Mouse (Mus musculus) MEL (cell line): ENCODE measurements around the gene Itga2b. TPM values are rescaled to one million over a fixed set of nuclear protein-coding genes. Genes with fewer than 3 reads are reported as not detected.

Source experiments
- DNase-seq: peaks from one replicate; pipeline ENCODE4 v3.0.0; 2011; ENCODE audit warnings: low read depth, low spot score
- H3K27ac ChIP-seq: 2 replicates; pipeline ENCODE4 v1.5.1; 2012; ENCODE audit warnings: low read depth, mild to moderate bottlenecking, control low read depth, low read length, moderate library complexity; ENCODE audit not compliant: control insufficient read depth
- H3K27me3 ChIP-seq, 2 experiments: fragments of 150-350 bp in 1 of 2; sonication (generic) in 1 of 2; 2 replicates each; pipeline ENCODE4 v1.6.1; 2012; ENCODE audit warnings: low read length in 2 of 2, mild to moderate bottlenecking in 2 of 2, improper control_type of control experiment in 1 of 2, moderate library complexity in 1 of 2; ENCODE audit not compliant: insufficient read depth in 2 of 2, control insufficient read depth in 1 of 2
- H3K36me3 ChIP-seq, 2 experiments: 2 replicates each; pipeline ENCODE4 v1.6.1; 2012 to 2014; ENCODE audit warnings: low read length in 2 of 2, improper control_type of control experiment in 1 of 2, inconsistent platforms in 1 of 2, mild to moderate bottlenecking in 1 of 2; ENCODE audit not compliant: insufficient read depth in 2 of 2, control insufficient read depth in 1 of 2
- H3K4me1 ChIP-seq, 2 experiments: fragments of 150-350 bp in 1 of 2; sonication (generic) in 1 of 2; 2 replicates each; pipeline ENCODE4 v1.6.1; 2012; ENCODE audit warnings: low read length in 2 of 2, improper control_type of control experiment in 1 of 2, mild to moderate bottlenecking in 1 of 2; ENCODE audit not compliant: insufficient read depth in 2 of 2, control insufficient read depth in 1 of 2
- H3K4me3 ChIP-seq, 2 experiments: fragments of 150-350 bp in 1 of 2; sonication (generic) in 1 of 2; 2 replicates each; pipeline ENCODE4 v1.5.1; 2012; ENCODE audit warnings: low read depth in 2 of 2, low read length in 2 of 2, mild to moderate bottlenecking in 2 of 2, moderate library complexity in 2 of 2, control low read depth in 1 of 2, improper control_type of control experiment in 1 of 2; ENCODE audit not compliant: control insufficient read depth in 1 of 2, insufficient read depth in 1 of 2
- H3K79me2 ChIP-seq: 2 replicates; pipeline ENCODE4 v1.6.1; 2012; ENCODE audit warnings: mild to moderate bottlenecking, low read length, moderate library complexity; ENCODE audit not compliant: control insufficient read depth, poor library complexity, insufficient read depth
- H3K9ac ChIP-seq: 2 replicates; pipeline ENCODE4 v1.6.1; 2012; ENCODE audit warnings: low read depth, mild to moderate bottlenecking, control low read depth, low read length, moderate library complexity; ENCODE audit not compliant: control insufficient read depth, poor library complexity, severe bottlenecking
- H3K9me3 ChIP-seq: fragments of 150-350 bp; sonication (generic); replicated peaks from 2 replicates; pipeline ENCODE4 v1.6.1; 2012; ENCODE audit warnings: mild to moderate bottlenecking, low read length, improper control_type of control experiment, moderate library complexity; ENCODE audit not compliant: insufficient read depth
- BHLHE40 ChIP-seq: IDR thresholded peaks from 2 replicates; pipeline ENCODE4 v1.6.1; 2012; ENCODE audit warnings: low read depth, mild to moderate bottlenecking, inconsistent platforms, low read length, improper control_type of control experiment, borderline replicate concordance
- CHD1 ChIP-seq: IDR thresholded peaks from 2 replicates; pipeline ENCODE4 v1.6.1; 2012; ENCODE audit warnings: low read depth, mild to moderate bottlenecking, inconsistent platforms, low read length, improper control_type of control experiment
- CTCF ChIP-seq, 3 experiments: IDR thresholded peaks in 2 of 3; conservative IDR thresholded peaks in 1 of 3; 2 replicates each; pipeline ENCODE4 v1.5.1; 2011 to 2012; ENCODE audit warnings: low read length in 3 of 3, low read depth in 2 of 3, mild to moderate bottlenecking in 2 of 3, improper control_type of control experiment in 1 of 3, inconsistent platforms in 1 of 3, mixed read lengths in 1 of 3, moderate library complexity in 1 of 3; ENCODE audit not compliant: control insufficient read depth in 1 of 3, insufficient read depth in 1 of 3, poor library complexity in 1 of 3, severe bottlenecking in 1 of 3
- E2F4 ChIP-seq: IDR thresholded peaks from 2 replicates; pipeline ENCODE4 v1.6.1; 2011; ENCODE audit warnings: low read depth, low read length, improper control_type of control experiment, borderline replicate concordance
- ELF1 ChIP-seq: IDR thresholded peaks from 2 replicates; pipeline ENCODE4 v1.6.1; 2014; ENCODE audit warnings: low read depth, mild to moderate bottlenecking, inconsistent platforms, low read length, improper control_type of control experiment, moderate library complexity
- GATA1 ChIP-seq: IDR thresholded peaks from 2 replicates; pipeline ENCODE4 v1.6.1; 2011; ENCODE audit warnings: low read depth, low read length, improper control_type of control experiment
- HCFC1 ChIP-seq: IDR thresholded peaks from 2 replicates; pipeline ENCODE4 v1.6.1; 2012; ENCODE audit warnings: low read depth, mild to moderate bottlenecking, inconsistent platforms, low read length, improper control_type of control experiment, moderate library complexity
- MAFK ChIP-seq: IDR thresholded peaks from 2 replicates; pipeline ENCODE4 v1.6.1; 2011; ENCODE audit warnings: low read depth, mild to moderate bottlenecking, low read length, improper control_type of control experiment, borderline replicate concordance
- MAX ChIP-seq: IDR thresholded peaks from 2 replicates; pipeline ENCODE4 v1.6.1; 2011; ENCODE audit warnings: low read length, improper control_type of control experiment
- MYC ChIP-seq: IDR thresholded peaks from 2 replicates; pipeline ENCODE4 v1.6.1; 2011; ENCODE audit warnings: low read depth, mild to moderate bottlenecking, low read length, improper control_type of control experiment, moderate library complexity
- POLR2AphosphoS2 ChIP-seq: IDR thresholded peaks from 2 replicates; pipeline ENCODE4 v1.6.1; 2011; ENCODE audit warnings: low read length, improper control_type of control experiment
- POLR2AphosphoS5 ChIP-seq: IDR thresholded peaks from 2 replicates; pipeline ENCODE4 v1.6.1; 2012; ENCODE audit warnings: low read depth, borderline replicate concordance, mild to moderate bottlenecking, inconsistent platforms, low read length, moderate library complexity, mixed read lengths
- SIN3A ChIP-seq: IDR thresholded peaks from 2 replicates; pipeline ENCODE4 v1.6.1; 2012; ENCODE audit warnings: low read length, improper control_type of control experiment, inconsistent platforms
- SMC3 ChIP-seq: IDR thresholded peaks from 2 replicates; pipeline ENCODE4 v1.6.1; 2011; ENCODE audit warnings: low read depth, low read length, improper control_type of control experiment
- TAL1 ChIP-seq: IDR thresholded peaks from 2 replicates; pipeline ENCODE4 v1.6.1; 2012; ENCODE audit warnings: mild to moderate bottlenecking, inconsistent platforms, low read length, moderate library complexity, mixed read lengths
- UBTF ChIP-seq: IDR thresholded peaks from 2 replicates; pipeline ENCODE4 v1.6.1; 2012; ENCODE audit warnings: low read depth, mild to moderate bottlenecking, inconsistent platforms, low read length, improper control_type of control experiment, moderate library complexity, borderline replicate concordance; ENCODE audit not compliant: insufficient read depth
- USF1 ChIP-seq: IDR thresholded peaks from 2 replicates; pipeline ENCODE4 v1.6.1; 2014; ENCODE audit warnings: low read depth, mild to moderate bottlenecking, inconsistent platforms, low read length, improper control_type of control experiment, moderate library complexity
- ZC3H11A ChIP-seq: IDR thresholded peaks from 2 replicates; pipeline ENCODE4 v1.6.1; 2012; ENCODE audit warnings: low read depth, mild to moderate bottlenecking, inconsistent platforms, low read length, improper control_type of control experiment
- ZKSCAN1 ChIP-seq: IDR thresholded peaks from 2 replicates; pipeline ENCODE4 v1.6.1; 2012; ENCODE audit warnings: low read depth, mild to moderate bottlenecking, inconsistent platforms, low read length, improper control_type of control experiment, moderate library complexity
- ZMIZ1 ChIP-seq: IDR thresholded peaks from 2 replicates; pipeline ENCODE4 v1.6.1; 2012; ENCODE audit warnings: low read depth, mild to moderate bottlenecking, inconsistent platforms, low read length, improper control_type of control experiment, moderate library complexity
- ZNF384 ChIP-seq: IDR thresholded peaks from 2 replicates; pipeline ENCODE4 v1.6.1; 2012; ENCODE audit warnings: low read depth, mild to moderate bottlenecking, inconsistent platforms, low read length, improper control_type of control experiment
- polyA plus RNA-seq, 2 experiments: library from polyadenylated mRNA; stranded (reverse) in 1 of 2; unstranded in 1 of 2; fragments of >175 nt in 1 of 2; fragments of >200 nt in 1 of 2; gene quantifications; 2 replicates each; pipeline versions ENCODE4 v1.2.1 to v1.2.4; 2012; ENCODE audit warnings: low replicate concordance in 2 of 2, low read depth in 1 of 2; ENCODE audit not compliant: insufficient read length in 2 of 2, insufficient read depth in 1 of 2, missing spikeins in 1 of 2
- total RNA-seq: library from RNA; depleted of rRNA; stranded (reverse); fragments of 300-350 nt; gene quantifications from 2 replicates; pipeline ENCODE4 v1.2.3, GENCODE M21; 2012

Gene Itga2b
- total and polyA plus RNA-seq, 3 experiments, result 10.7 to 55.7 TPM; not detected in 1

- no peaks in the 10 kb centered on the region for H3K79me2 ChIP-seq
- H3K4me3 ChIP-seq, result no peak overlapping the region
- no peaks in the 10 kb centered on the region for H3K9me3 ChIP-seq
- H3K4me1 ChIP-seq, result no peaks in the 10 kb centered on the region
- H3K36me3 ChIP-seq, result peaks cover 2 to 27% of the 10 kb centered on the region in 2 experiments; a peak in 2 of 4 replicates
- H3K9ac ChIP-seq, result no peak overlapping the region
- no peak for DNase-seq
- TF ChIP-seq MAFK, result no peak
- H3K27me3 ChIP-seq, result no peaks in the 10 kb centered on the region
- H3K27ac ChIP-seq, result no peak overlapping the region
Measured at GRCm38 (mm10) chr11:102495114-102495513, 25.2 kb upstream of the Itga2b start.

GRCm38 (mm10) chr11:102494063-102494650 is 24.2 kb upstream of the Itga2b start:
- Histone ChIP-seq H3K4me3 (no peak overlapping the region), H3K9ac (no peak overlapping the region), H3K9me3 (no peaks in the 10 kb centered on the region), H3K36me3 (peaks cover 2 to 24% of the 10 kb centered on the region in 2 experiments; a peak in 2 of 4 replicates), H3K27ac (no peak overlapping the region), H3K79me2 (no peaks in the 10 kb centered on the region), H3K27me3 (no peaks in the 10 kb centered on the region), H3K4me1 (no peaks in the 10 kb centered on the region)
- no peak for TF ChIP-seq E2F4
- TF ChIP-seq SIN3A, result no peak
- TF ChIP-seq ELF1, result no peak
- DNase-seq, result peak; percentile 38

- Histone ChIP-seq H3K79me2 (no peaks in the 10 kb centered on the region), H3K9ac (no peak overlapping the region), H3K4me3 (no peak overlapping the region), H3K27me3 (no peaks in the 10 kb centered on the region), H3K4me1 (peaks cover 2 to 4% of the 10 kb centered on the region in 2 experiments), H3K36me3 (peaks cover 5 to 15% of the 10 kb centered on the region in 2 experiments), H3K27ac (no peak overlapping the region), H3K9me3 (no peaks in the 10 kb centered on the region)
- no peak for DNase-seq
- TF ChIP-seq ZKSCAN1 (no peak), E2F4 (no peak), HCFC1 (no peak), ZNF384 (no peak), POLR2AphosphoS2 (no peak), GATA1 (no peak), CHD1 (no peak), MAX (no peak), UBTF (no peak), TAL1 (no peak), ZC3H11A (no peak), MAFK (no peak), POLR2AphosphoS5 (no peak), SMC3 (no peak), ZMIZ1 (no peak), USF1 (no peak), BHLHE40 (no peak), MYC (no peak), CTCF (IDR thresholded peaks at IDR 0.05 in 2 of 3, conservative IDR thresholded peaks at IDR 0.05 in 1 of 3; ENCODE audit: control insufficient read depth in 1 of 3, insufficient read depth in 1 of 3, low read depth in 2 of 3, low read length in 3 of 3, poor library complexity in 1 of 3, severe bottlenecking in 1 of 3) (no peak)
Measured at GRCm38 (mm10) chr11:102493241-102493640, 23.3 kb upstream of the Itga2b start.
